Mouse (Mus musculus) heart, embryonic 11.5 days (tissue): ENCODE results near the gene Foxs1. TPM values are rescaled to one million over a fixed set of nuclear protein-coding genes. Genes with fewer than 3 reads are reported as not detected.

Experiments used
- ATAC-seq: fragments of 200-750 bp; cut with Nextera tagmentation; replicated peaks from 2 replicates; pipeline ENCODE4 v1.8.0; 2017; ENCODE audit warnings: moderate library complexity; ENCODE audit not compliant: insufficient number of reproducible peaks, low FRiP score, low TSS enrichment
- H3K27ac ChIP-seq: fragments of 300-500 bp; sonication (generic); 2 replicates; pipeline ENCODE4 v1.5.1; 2014; ENCODE audit warnings: mild to moderate bottlenecking, low read depth, low read length
- H3K27me3 ChIP-seq: fragments of 300-500 bp; sonication (generic); 2 replicates; pipeline ENCODE4 v1.6.1; 2014; ENCODE audit warnings: mild to moderate bottlenecking, low read length, mixed read lengths; ENCODE audit not compliant: control insufficient read depth, insufficient read depth
- H3K36me3 ChIP-seq: fragments of 300-500 bp; sonication (generic); 2 replicates; pipeline ENCODE4 v1.6.1; 2014; ENCODE audit warnings: mild to moderate bottlenecking, low read length, moderate library complexity, mixed read lengths; ENCODE audit not compliant: control insufficient read depth, insufficient read depth
- H3K4me1 ChIP-seq: fragments of 300-500 bp; sonication (generic); 2 replicates; pipeline ENCODE4 v1.6.1; 2014; ENCODE audit warnings: low read length; ENCODE audit not compliant: control insufficient read depth, insufficient read depth
- H3K4me2 ChIP-seq: fragments of 300-500 bp; sonication (generic); 2 replicates; pipeline ENCODE4 v1.6.1; 2014; ENCODE audit warnings: mild to moderate bottlenecking, moderate library complexity
- H3K4me3 ChIP-seq: fragments of 300-500 bp; sonication (generic); 2 replicates; pipeline ENCODE4 v1.5.1; 2014; ENCODE audit warnings: low read depth, low read length
- H3K9ac ChIP-seq: fragments of 300-500 bp; sonication (generic); 2 replicates; pipeline ENCODE4 v1.6.1; 2014; ENCODE audit warnings: mild to moderate bottlenecking, low read depth, low read length, moderate library complexity
- H3K9me3 ChIP-seq: fragments of 300-500 bp; sonication (generic); replicated peaks from 2 replicates; pipeline ENCODE4 v1.6.1; 2016; ENCODE audit warnings: low read length; ENCODE audit not compliant: control insufficient read depth
- WGBS: fragments of 180-500 bp; shearing (Covaris S2); extraction: QIAGEN DNeasy Blood & Tissue Kit; methylation state at CpG from one replicate; pipeline ENCODE4 v1.1.7; 2014; ENCODE audit not compliant: insufficient replicate concordance; 5-methylcytosine and 5-hydroxymethylcytosine counted together
- polyA plus RNA-seq: library from polyadenylated mRNA; unstranded; fragments of >200 nt; fragmentation: Nextera tagmentation; extraction: Ambion mirVana; gene quantifications from 2 replicates; pipeline ENCODE4 v1.2.1, GENCODE M21; 2014

Foxs1 gene
- polyA plus RNA-seq, 1 experiment from 2014 or later = 0.52 TPM

GRCm38 (mm10) chr2:152887230-152887629, 45.8 kb downstream of the Foxs1 start:
- Histone ChIP-seq H3K36me3 (peaks cover 59% of the 10 kb centered on the region), H3K4me2 (no peak overlapping the region), H3K9me3 (no peaks in the 10 kb centered on the region), H3K27ac (no peak overlapping the region), H3K9ac (no peak overlapping the region), H3K4me3 (no peak overlapping the region), H3K4me1 (no peaks in the 10 kb centered on the region), H3K27me3 (no peaks in the 10 kb centered on the region)
- ATAC-seq = no peak
- WGBS = 90% methylated on average over 3 of the region's 3 CpGs

GRCm38 (mm10) chr2:152884101-152884645, 48.8 kb downstream of the Foxs1 start:
- H3K4me3 ChIP-seq = no peak overlapping the region
- ATAC-seq = no peak
- no peaks in the 10 kb centered on the region for H3K4me1 ChIP-seq
- H3K27ac ChIP-seq = no peak overlapping the region
- no peaks in the 10 kb centered on the region for H3K27me3 ChIP-seq
- no peak overlapping the region for H3K4me2 ChIP-seq
- no peak overlapping the region for H3K9ac ChIP-seq
- WGBS = 92% methylated on average over 6 of the region's 6 CpGs
- H3K9me3 ChIP-seq = no peaks in the 10 kb centered on the region
- peaks cover 68% of the 10 kb centered on the region for H3K36me3 ChIP-seq

Other genes with a start within 250 kb of the Foxs1 start
- gene Mcts2, start 246.2 kb downstream of the Foxs1 start, polyA plus RNA-seq = 22.2 and 29.2 TPM in 2 replicates
- gene Id1, start 197.0 kb downstream of the Foxs1 start, polyA plus RNA-seq = 95.3 and 98.1 TPM in 2 replicates
- 22.4 and 22.5 TPM in 2 replicates for gene Cox4i2, start 179.0 kb downstream of the Foxs1 start, polyA plus RNA-seq
- 69.8 and 73.1 TPM in 2 replicates for gene Bcl2l1, start 101.5 kb downstream of the Foxs1 start, polyA plus RNA-seq
- 81.0 and 88.3 TPM in 2 replicates for gene Tpx2, start 85.2 kb downstream of the Foxs1 start, polyA plus RNA-seq
- gene Mylk2, start 21.9 kb downstream of the Foxs1 start, polyA plus RNA-seq = not detected in 2 replicates
- 0.07 TPM in 1 of 2 replicates, not detected in the other for gene Dusp15, start 18.5 kb upstream of the Foxs1 start, polyA plus RNA-seq
- 0.76 TPM in 1 of 2 replicates, not detected in the other for gene Ttll9, start 29.3 kb upstream of the Foxs1 start, polyA plus RNA-seq
- 60.8 and 75.6 TPM in 2 replicates for gene Pdrg1, start 82.2 kb upstream of the Foxs1 start, polyA plus RNA-seq
- gene Xkr7, start 98.6 kb upstream of the Foxs1 start, polyA plus RNA-seq = not detected in 2 replicates
- 5.2 and 6.1 TPM in 2 replicates for gene Ccm2l, start 132.7 kb upstream of the Foxs1 start, polyA plus RNA-seq
- 0.87 and 1.6 TPM in 2 replicates for gene Hck, start 175.3 kb upstream of the Foxs1 start, polyA plus RNA-seq
- 73.2 and 75.8 TPM in 2 replicates for gene Tm9sf4, start 228.1 kb upstream of the Foxs1 start, polyA plus RNA-seq